Mouse (Mus musculus): ENCODE measurements around the gene Il13ra2. TPM values are rescaled to one million over a fixed set of nuclear protein-coding genes. Genes with fewer than 3 reads are reported as not detected.
"Not testable (repeated sequence)": the region's sequence is repeated elsewhere in the genome, so short reads cannot be mapped to it uniquely, and the experiment has no call there.

The Il13ra2 gene
- polyA plus RNA-seq (2012; rRNA removed): 0.15 and 0.35 TPM in 2 replicates

- TF ChIP-seq CTCF (IDR thresholded peaks at IDR 0.05; ENCODE audit: borderline replicate concordance, insufficient read depth, low read depth, low read length) (no peak), POLR2A (IDR thresholded peaks at IDR 0.05; ENCODE audit: borderline replicate concordance, insufficient read depth, low read length) (no peak)
- Histone ChIP-seq H3K4me1 (ENCODE audit: control insufficient read depth, insufficient read depth, low read length) (no peaks in the 10 kb centered on the region), H3K4me3 (replicated peaks; ENCODE audit: insufficient read depth, low read depth, low read length) (no peak within 1 kb of the TSS), H3K27me3 (ENCODE audit: control insufficient read depth, insufficient read depth, low read length) (no peaks in the 10 kb centered on the region), H3K27ac (ENCODE audit: insufficient read depth, low read length) (no peak within 1 kb of the TSS)
- no peak for DNase-seq
- WGBS: 61% methylated on average over 1 of the region's 1 CpGs
Observed at GRCm38 (mm10) chrX:147429129-147429528, at the start of gene Il13ra2. TSS of gene Il13ra2 (minus strand) at chrX:147429192.

GRCm38 (mm10) chrX:147453610-147454009 is 24.6 kb upstream of the Il13ra2 start, which contains the start of gene Vmn1r239-ps:
TSS of gene Vmn1r239-ps (minus strand) at chrX:147453710.
- H3K27ac ChIP-seq (ENCODE audit: insufficient read depth, low read length); DNase-seq; H3K4me1 ChIP-seq (ENCODE audit: control insufficient read depth, insufficient read depth, low read length); H3K27me3 ChIP-seq (ENCODE audit: control insufficient read depth, insufficient read depth, low read length); H3K4me3 ChIP-seq (replicated peaks; ENCODE audit: insufficient read depth, low read depth, low read length): not testable (repeated sequence)
- 88% methylated on average over 1 of the region's 1 CpGs for WGBS

GRCm38 (mm10) chrX:147443386-147443785 is 14.4 kb upstream of the Il13ra2 start:
- Histone ChIP-seq H3K27ac (ENCODE audit: insufficient read depth, low read length) (no peak overlapping the region), H3K4me1 (ENCODE audit: control insufficient read depth, insufficient read depth, low read length) (no peaks in the 10 kb centered on the region), H3K4me3 (replicated peaks; ENCODE audit: insufficient read depth, low read depth, low read length) (no peak overlapping the region), H3K27me3 (ENCODE audit: control insufficient read depth, insufficient read depth, low read length) (no peaks in the 10 kb centered on the region)
- 83% methylated on average over 4 of the region's 4 CpGs for WGBS
- no peak for TF ChIP-seq POLR2A (IDR thresholded peaks at IDR 0.05; ENCODE audit: borderline replicate concordance, insufficient read depth, low read length)
- TF ChIP-seq CTCF (IDR thresholded peaks at IDR 0.05; ENCODE audit: borderline replicate concordance, insufficient read depth, low read depth, low read length): no peak
- DNase-seq: no peak

- Histone ChIP-seq H3K4me1 (ENCODE audit: control insufficient read depth, insufficient read depth, low read length) (no peaks in the 10 kb centered on the region), H3K4me3 (replicated peaks; ENCODE audit: insufficient read depth, low read depth, low read length) (no peak overlapping the region), H3K27ac (ENCODE audit: insufficient read depth, low read length) (no peak overlapping the region), H3K27me3 (ENCODE audit: control insufficient read depth, insufficient read depth, low read length) (no peaks in the 10 kb centered on the region)
- TF ChIP-seq POLR2A (IDR thresholded peaks at IDR 0.05; ENCODE audit: borderline replicate concordance, insufficient read depth, low read length) (no peak), CTCF (IDR thresholded peaks at IDR 0.05; ENCODE audit: borderline replicate concordance, insufficient read depth, low read depth, low read length) (no peak)
- 87% methylated on average over 2 of the region's 2 CpGs for WGBS
- no peak for DNase-seq
Observed at GRCm38 (mm10) chrX:147435400-147435799, 6.4 kb upstream of the Il13ra2 start.

GRCm38 (mm10) chrX:147429753-147430152 is 761 bp upstream of the Il13ra2 start:
- H3K27ac ChIP-seq (ENCODE audit: insufficient read depth, low read length): no peak overlapping the region
- H3K4me1 ChIP-seq (ENCODE audit: control insufficient read depth, insufficient read depth, low read length): no peaks in the 10 kb centered on the region
- DNase-seq: no peak
- H3K27me3 ChIP-seq (ENCODE audit: control insufficient read depth, insufficient read depth, low read length): no peaks in the 10 kb centered on the region
- WGBS: 20% methylated on average over 1 of the region's 1 CpGs
- no peak overlapping the region for H3K4me3 ChIP-seq (replicated peaks; ENCODE audit: insufficient read depth, low read depth, low read length)
- TF ChIP-seq CTCF (IDR thresholded peaks at IDR 0.05; ENCODE audit: borderline replicate concordance, insufficient read depth, low read depth, low read length) (no peak), POLR2A (IDR thresholded peaks at IDR 0.05; ENCODE audit: borderline replicate concordance, insufficient read depth, low read length) (no peak)

GRCm38 (mm10) chrX:147393446-147393845 is 35.5 kb downstream of the Il13ra2 start:
- Histone ChIP-seq H3K4me1 (ENCODE audit: control insufficient read depth, insufficient read depth, low read length) (no peaks in the 10 kb centered on the region), H3K27me3 (ENCODE audit: control insufficient read depth, insufficient read depth, low read length) (no peaks in the 10 kb centered on the region), H3K27ac (ENCODE audit: insufficient read depth, low read length) (no peak overlapping the region), H3K4me3 (replicated peaks; ENCODE audit: insufficient read depth, low read depth, low read length) (no peak overlapping the region)
- 45% methylated on average over 1 of the region's 1 CpGs for WGBS
- no peak for DNase-seq
- TF ChIP-seq CTCF (IDR thresholded peaks at IDR 0.05; ENCODE audit: borderline replicate concordance, insufficient read depth, low read depth, low read length) (no peak), POLR2A (IDR thresholded peaks at IDR 0.05; ENCODE audit: borderline replicate concordance, insufficient read depth, low read length) (no peak)

GRCm38 (mm10) chrX:147349167-147349566 is 79.8 kb downstream of the Il13ra2 start:
- WGBS: 88% methylated on average over 2 of the region's 2 CpGs
- no peaks in the 10 kb centered on the region for H3K4me1 ChIP-seq (ENCODE audit: control insufficient read depth, insufficient read depth, low read length)
- H3K27me3 ChIP-seq (ENCODE audit: control insufficient read depth, insufficient read depth, low read length): no peaks in the 10 kb centered on the region
- no peak overlapping the region for H3K4me3 ChIP-seq (replicated peaks; ENCODE audit: insufficient read depth, low read depth, low read length)
- H3K27ac ChIP-seq (ENCODE audit: insufficient read depth, low read length): no peak overlapping the region
- TF ChIP-seq POLR2A (IDR thresholded peaks at IDR 0.05; ENCODE audit: borderline replicate concordance, insufficient read depth, low read length) (no peak), CTCF (IDR thresholded peaks at IDR 0.05; ENCODE audit: borderline replicate concordance, insufficient read depth, low read depth, low read length) (no peak)
- no peak for DNase-seq

Other genes with a start within 250 kb of the Il13ra2 start
- not detected in 2 replicates for gene Vmn1r239-ps, start 24.5 kb upstream of the Il13ra2 start, polyA plus RNA-seq (2012; rRNA removed)
- 12.2 and 15.9 TPM in 2 replicates for gene Lrch2, start 124.9 kb upstream of the Il13ra2 start, polyA plus RNA-seq (2012; rRNA removed)

Measured in cerebellum, adult 2 months (tissue).